ENCODE assay signal across 8 mouse cellular contexts in genomic region chr19:45058113-45058839, GRCm38 (mm10). TPM values are rescaled to one million over a fixed set of nuclear protein-coding genes. Genes with fewer than 3 reads are reported as not detected.
DNase-seq lines count a peak whose midpoint lies in the region; ATAC-seq and TF ChIP-seq lines count a peak whose summit lies in the region.

No protein-coding gene starts in this region.

- ATAC-seq in Patski: peak; percentile 86
- peak; percentile 93 for ATAC-seq in hindbrain, embryonic 14.5 days (ENCODE audit: low FRiP score)

- no peak for TF ChIP-seq CTCF in Patski (IDR thresholded peaks at IDR 0.05)

- peak overlapping the region; percentile 92 for H3K9ac ChIP-seq in hindbrain, embryonic 14.5 days

- peaks cover 22% of the 10 kb centered on the region for H3K36me3 ChIP-seq in hindbrain, embryonic 14.5 days (replicated peaks; ENCODE audit: control insufficient read depth, insufficient read depth)

- under 1% methylated on average over 34 of the region's 34 CpGs for WGBS in hindbrain, embryonic 14.5 days

- H3K9me3 ChIP-seq in hindbrain, embryonic 14.5 days (ENCODE audit: control insufficient read depth, low read length): no peaks in the 10 kb centered on the region

- CTCF ChIA-PET in Patski (lab: Charles Lee): interaction anchor here (0.6 to 5.7 kb wide), 6 partner anchors 9 to 44 kb away, joined by 3 to 43 read pairs (median 13); partner anchors contain the start of genes Kazald1, Lzts2 and Sfxn3

- H3K27me3 ChIP-seq in Patski: no peaks in the 10 kb centered on the region
- no peaks in the 10 kb centered on the region for H3K27me3 ChIP-seq in hindbrain, embryonic 14.5 days (ENCODE audit: control insufficient read depth, insufficient read depth, low read length)

- peak overlapping the region; percentile 46 for H3K4me3 ChIP-seq in hindbrain, embryonic 14.5 days (replicated peaks; ENCODE audit: low read length)

- POLR2A ChIA-PET in Patski (lab: Charles Lee): interaction anchor here (1.0 to 2.9 kb wide), 4 partner anchors 11 to 51 kb away, joined by 3 to 14 read pairs (median 3); partner anchors contain the start of gene Sfxn3

- peak overlapping the region; percentile 85 for H3K4me2 ChIP-seq in hindbrain, embryonic 14.5 days (replicated peaks)

- H3K27ac ChIP-seq in hindbrain, embryonic 14.5 days: peak overlapping the region; percentile 96

- in situ Hi-C loops in Patski (cut with MboI; ENCODE audit: low pct_unique_long_range_greater_than_20kb): no loop called here

- peak; percentile 73 for DNase-seq in Patski (ENCODE audit: low read depth, low spot score)
- peak; percentile 96 for DNase-seq in cerebellum, postnatal 14 days
- peak; percentile 76 to 79 for DNase-seq in frontal cortex, postnatal 25 days (ENCODE audit: low spot score in 2 of 2)
- peak; percentile 100 for DNase-seq in hindbrain, embryonic 14.5 days (ENCODE audit: low spot score)
- peak; percentile 90 for DNase-seq in layer of hippocampus, postnatal 36 days
- peak; percentile 99 for DNase-seq in lung, postnatal 36 days
- peak; percentile 99 for DNase-seq in retina, postnatal 1 day
- DNase-seq in urinary bladder, adult 18-20 months (ENCODE audit: low spot score in 2 of 2): peak; percentile 89 to 94

- H3K4me1 ChIP-seq in hindbrain, embryonic 14.5 days (replicated peaks; ENCODE audit: control insufficient read depth, insufficient read depth, low read length): peaks cover 19% of the 10 kb centered on the region

RNA-seq across cellular contexts. Expression of gene Sfxn3, which starts 11.0 kb away (rescaled TPM):
- 77.1 TPM for polyA plus RNA-seq in Patski (2021)
- 67.8 and 77.0 TPM in 2 replicates for polyA plus RNA-seq in hindbrain, embryonic 14.5 days (2014; fragmentation: Nextera tagmentation; extraction: Ambion mirVana)
- total RNA-seq in layer of hippocampus, postnatal 36 days (2021): 10 to 100 TPM; 82.4 to 91.5 TPM

RNA-seq across cellular contexts. Expression of gene Pdzd7, which starts 12.8 kb away (rescaled TPM):
- polyA plus RNA-seq in Patski (2021): 4.9 TPM
- 2.5 and 2.9 TPM in 2 replicates for polyA plus RNA-seq in hindbrain, embryonic 14.5 days (2014; fragmentation: Nextera tagmentation; extraction: Ambion mirVana)
- total RNA-seq in layer of hippocampus, postnatal 36 days (2021): 1 to 10 TPM; 2.2 to 3.4 TPM

RNA-seq across cellular contexts. Expression of gene Kazald1, which starts 16.8 kb away (rescaled TPM):
- polyA plus RNA-seq in Patski (2021): 2.1 TPM
- 2.5 and 4.9 TPM in 2 replicates for polyA plus RNA-seq in hindbrain, embryonic 14.5 days (2014; fragmentation: Nextera tagmentation; extraction: Ambion mirVana)
- total RNA-seq in layer of hippocampus, postnatal 36 days (2021): 1 to 10 TPM; 1.2 to 1.6 TPM

RNA-seq across cellular contexts. Expression of gene Lzts2, which starts 44.1 kb away (rescaled TPM):
- polyA plus RNA-seq in Patski (2021): 114 TPM
- polyA plus RNA-seq in hindbrain, embryonic 14.5 days (2014; fragmentation: Nextera tagmentation; extraction: Ambion mirVana): 18.8 and 20.1 TPM in 2 replicates
- total RNA-seq in layer of hippocampus, postnatal 36 days (2021): 10 to 100 TPM; 25.6 to 30.8 TPM

RNA-seq across cellular contexts. Expression of gene Mrpl43, which starts 52.0 kb away (rescaled TPM):
- 68.3 TPM for polyA plus RNA-seq in Patski (2021)
- 75.8 and 85.4 TPM in 2 replicates for polyA plus RNA-seq in hindbrain, embryonic 14.5 days (2014; fragmentation: Nextera tagmentation; extraction: Ambion mirVana)
- total RNA-seq in layer of hippocampus, postnatal 36 days (2021): 10 to 100 TPM; 37.6 to 41.8 TPM

Comparison
In these comparisons a context has a peak if more than half of its experiments do, and no peak if none do; other contexts are left out.
1. Peak in every context shown above with its lines: DNase-seq, ATAC-seq, H3K4me3 ChIP-seq and H3K27ac ChIP-seq.